Mouse (Mus musculus) olfactory bulb, adult 2 months (tissue): ENCODE measurements around the gene Dapk1.

Experiments used
- CTCF ChIP-seq: fragments of 200-500 bp; IDR thresholded peaks from 2 replicates; pipeline ENCODE4 v1.5.1; 2012; ENCODE audit warnings: low read depth, mild to moderate bottlenecking, low read length, moderate library complexity; ENCODE audit not compliant: insufficient read depth
- POLR2A ChIP-seq: fragments of 200-500 bp; IDR thresholded peaks from 2 replicates; pipeline ENCODE4 v1.6.1; 2012; ENCODE audit warnings: mild to moderate bottlenecking, low read depth, low read length, moderate library complexity; ENCODE audit not compliant: insufficient read depth

- TF ChIP-seq CTCF = no peak
- no peak for TF ChIP-seq POLR2A
Observed at GRCm38 (mm10) chr13:60713537-60713936, 111.8 kb downstream of the Dapk1 start.
